In the genomic region with DNA sequence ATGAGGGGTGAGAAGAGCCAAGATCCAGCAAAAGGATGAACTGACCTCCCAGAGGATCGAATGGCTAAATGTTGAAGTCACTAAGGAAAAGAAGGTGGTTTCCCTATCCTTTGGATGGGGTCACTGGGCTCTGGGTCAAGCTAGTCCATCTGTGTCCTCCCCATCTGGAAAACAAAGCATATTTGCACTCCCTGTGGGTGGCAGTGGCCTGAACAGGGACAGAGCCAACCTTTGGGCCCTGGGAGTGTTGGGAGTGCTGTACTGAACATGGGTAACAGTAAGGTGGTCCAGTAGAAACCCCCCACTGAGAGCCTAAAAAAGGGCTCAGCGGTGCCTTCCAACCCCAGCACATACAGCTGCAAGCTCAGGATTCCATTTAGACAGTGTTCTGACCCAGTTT, we compare ENCODE assay signal across 22 mouse cellular contexts. TPM values are rescaled to one million over a fixed set of nuclear protein-coding genes. Genes with fewer than 3 reads are reported as not detected.
DNase-seq lines count a peak whose midpoint lies in the region; ATAC-seq and TF ChIP-seq lines count a peak whose summit lies in the region.
"Had no signal": no experiment of that assay in that cellular context is flagged by ENCODE, and none has a peak within 500 bp of the region (broad histone marks: within the 10 kb centered on the region; RNA-seq: fewer than 3 reads in every experiment).

No protein-coding gene starts in this region.

- H3K4me2 ChIP-seq in liver, postnatal 0 days (ENCODE audit: low read depth, low read length), result no peak overlapping the region
- no peak overlapping the region for H3K4me2 ChIP-seq in liver, embryonic 11.5 days
- H3K4me2 ChIP-seq: embryonic facial prominence, embryonic 12.5 days; embryonic facial prominence, embryonic 15.5 days; heart, embryonic 11.5 days; hindbrain, embryonic 12.5 days; hindbrain, embryonic 15.5 days had no signal

- no peaks in the 10 kb centered on the region for H3K36me3 ChIP-seq in liver, postnatal 0 days (replicated peaks; ENCODE audit: insufficient read depth, low read length)
- H3K36me3 ChIP-seq in liver, embryonic 11.5 days (ENCODE audit: control insufficient read depth, insufficient read depth, low read length), result no peaks in the 10 kb centered on the region
- H3K36me3 ChIP-seq: embryonic facial prominence, embryonic 12.5 days; embryonic facial prominence, embryonic 15.5 days; hindbrain, embryonic 12.5 days; hindbrain, embryonic 15.5 days had no signal

- H3K9ac ChIP-seq in liver, postnatal 0 days (replicated peaks), result no peak overlapping the region
- H3K9ac ChIP-seq in liver, embryonic 11.5 days (ENCODE audit: low read depth, low read length), result no peak overlapping the region
- H3K9ac ChIP-seq: embryonic facial prominence, embryonic 12.5 days; embryonic facial prominence, embryonic 15.5 days; forebrain, postnatal 0 days; hindbrain, embryonic 12.5 days; hindbrain, embryonic 15.5 days had no signal

- no peak for TF ChIP-seq POLR2A in cerebellum, adult 2 months (IDR thresholded peaks at IDR 0.05; ENCODE audit: borderline replicate concordance, insufficient read depth, low read length)

- ATAC-seq in liver, postnatal 0 days, result peak; percentile 80
- no peak for ATAC-seq in liver, embryonic 11.5 days (replicated peaks; ENCODE audit: low FRiP score)
- ATAC-seq: activated CD4-positive, CD25-positive, alpha-beta regulatory T cell, adult 4 months; forebrain, embryonic 14.5 days; forebrain, postnatal 0 days; intestine, postnatal 0 days had no signal

- H3K27me3 ChIP-seq in cerebellum, adult 2 months (ENCODE audit: control insufficient read depth, insufficient read depth, low read length), result no peaks in the 10 kb centered on the region
- peaks cover 14% of the 10 kb centered on the region for H3K27me3 ChIP-seq in liver, postnatal 0 days (ENCODE audit: insufficient read depth, low read length)
- H3K27me3 ChIP-seq in liver, embryonic 11.5 days (replicated peaks; ENCODE audit: control insufficient read depth, insufficient read depth, low read length), result peaks cover 24% of the 10 kb centered on the region
- H3K27me3 ChIP-seq: hindbrain, embryonic 15.5 days had no signal

- peak; percentile 29 for DNase-seq in cerebellum, adult 11 months
- DNase-seq in cerebellum, postnatal 10 days, result no peak
- peak; percentile 38 to 44 for DNase-seq in cerebellum, adult 2 months
- DNase-seq in cerebellum, postnatal 36 days, result no peak
- DNase-seq in liver, postnatal 0 days, result no peak
- DNase-seq in liver, embryonic 11.5 days (ENCODE audit: low spot score), result no peak
- no peak for DNase-seq in adrenal gland, postnatal 14 days
- DNase-seq: adrenal gland, adult 8-10 months; adrenal gland, postnatal 36 days; forebrain, postnatal 0 days; gastrocnemius, adult 2 months; gastrocnemius, postnatal 14 days; heart, adult 11 months had no signal

- no peak overlapping the region for H3K4me3 ChIP-seq in cerebellum, adult 2 months (replicated peaks; ENCODE audit: insufficient read depth, low read depth, low read length)
- H3K4me3 ChIP-seq in liver, postnatal 0 days (ENCODE audit: low read depth, low read length), result no peak overlapping the region
- H3K4me3 ChIP-seq in liver, embryonic 11.5 days (ENCODE audit: low read depth, low read length), result no peak overlapping the region
- H3K4me3 ChIP-seq: embryonic facial prominence, embryonic 12.5 days; embryonic facial prominence, embryonic 15.5 days; gastrocnemius, adult 2 months; hindbrain, embryonic 12.5 days; hindbrain, embryonic 15.5 days had no signal

- H3K4me1 ChIP-seq in cerebellum, adult 2 months (ENCODE audit: control insufficient read depth, insufficient read depth, low read length), result peaks cover 51% of the 10 kb centered on the region
- no peaks in the 10 kb centered on the region; the same call in 1 of the 2 replicates for H3K4me1 ChIP-seq in liver, postnatal 0 days (ENCODE audit: insufficient read depth)
- no peaks in the 10 kb centered on the region; the same call in 1 of the 2 replicates for H3K4me1 ChIP-seq in liver, embryonic 11.5 days (replicated peaks; ENCODE audit: control insufficient read depth, insufficient read depth, low read length)
- H3K4me1 ChIP-seq: embryonic facial prominence, embryonic 12.5 days had no signal

- H3K27ac ChIP-seq in cerebellum, adult 2 months (ENCODE audit: insufficient read depth, low read length), result peak overlapping the region; percentile 95
- H3K27ac ChIP-seq in liver, postnatal 0 days (ENCODE audit: low read depth), result no peak overlapping the region
- no peak overlapping the region for H3K27ac ChIP-seq in liver, embryonic 11.5 days (ENCODE audit: low read depth, low read length)
- H3K27ac ChIP-seq: embryonic facial prominence, embryonic 12.5 days; embryonic facial prominence, embryonic 15.5 days; gastrocnemius, adult 2 months; hindbrain, embryonic 12.5 days; hindbrain, embryonic 15.5 days had no signal

- WGBS in cerebellum, adult 2 months, result 41% methylated on average over 2 of the region's 2 CpGs
- 63% methylated on average over 2 of the region's 2 CpGs for WGBS in liver, postnatal 0 days (ENCODE audit: insufficient replicate concordance)
- WGBS in liver, embryonic 11.5 days, result 60% methylated on average over 2 of the region's 2 CpGs

- no peaks in the 10 kb centered on the region for H3K9me3 ChIP-seq in liver, postnatal 0 days (ENCODE audit: low read length)
- no peaks in the 10 kb centered on the region for H3K9me3 ChIP-seq in liver, embryonic 11.5 days (ENCODE audit: control insufficient read depth, low read length)
- H3K9me3 ChIP-seq: embryonic facial prominence, embryonic 12.5 days; embryonic facial prominence, embryonic 15.5 days; hindbrain, embryonic 12.5 days; hindbrain, embryonic 15.5 days had no signal

- TF ChIP-seq CTCF in cerebellum, adult 2 months (IDR thresholded peaks at IDR 0.05; ENCODE audit: borderline replicate concordance, insufficient read depth, low read depth, low read length), result no peak
- no peak for TF ChIP-seq CTCF in liver, postnatal 0 days (IDR thresholded peaks at IDR 0.05; ENCODE audit: low read depth)

- TF ChIP-seq EP300 in liver, postnatal 0 days (IDR thresholded peaks at IDR 0.05; ENCODE audit: low read depth), result no peak

RNA-seq across cellular contexts. Expression of gene Rtn4r, which starts 4.7 kb away (rescaled TPM):
- 82.9 and 97.4 TPM in 2 replicates for polyA plus RNA-seq in cerebellum, adult 2 months (2012; rRNA removed)
- polyA plus RNA-seq in liver, postnatal 0 days (2015; fragmentation: Nextera tagmentation; extraction: Ambion mirVana), result 0.15 and 0.21 TPM in 2 replicates
- polyA plus RNA-seq in liver, embryonic 11.5 days (2014; fragmentation: Nextera tagmentation; extraction: Ambion mirVana), result 0.96 and 1.1 TPM in 2 replicates
- 0.33 and 0.86 TPM in 2 replicates for total RNA-seq in adrenal gland, postnatal 14 days (2021)
- total RNA-seq: gastrocnemius, adult 2 months; hematopoietic stem cell, adult 5-6 weeks had no signal
- polyA plus RNA-seq: activated CD4-positive, CD25-positive, alpha-beta regulatory T cell, adult 4 months had no signal

RNA-seq across cellular contexts. Expression of gene Prodh, which starts 32.7 kb away (rescaled TPM):
- 45.1 and 55.8 TPM in 2 replicates for polyA plus RNA-seq in cerebellum, adult 2 months (2012; rRNA removed)
- polyA plus RNA-seq in liver, postnatal 0 days (2015; fragmentation: Nextera tagmentation; extraction: Ambion mirVana), result 2.9 and 3.0 TPM in 2 replicates
- polyA plus RNA-seq in liver, embryonic 11.5 days (2014; fragmentation: Nextera tagmentation; extraction: Ambion mirVana), result 16.5 and 19.1 TPM in 2 replicates
- 37.6 and 37.9 TPM in 2 replicates for total RNA-seq in adrenal gland, postnatal 14 days (2021)

Comparison
In these comparisons a context has a peak if more than half of its experiments do, and no peak if none do; other contexts are left out.
1. DNase-seq: peak in cerebellum, adult 11 months (single experiment) and cerebellum, adult 2 months (2 of 2); none in cerebellum, postnatal 10 days (0 of 2), cerebellum, postnatal 36 days (0 of 2), liver, postnatal 0 days (single experiment), liver, embryonic 11.5 days (single experiment) and adrenal gland, postnatal 14 days (single experiment).
2. RNA of gene Rtn4r, which starts 4.7 kb away (polyA plus RNA-seq): 82.9 to 97.4 TPM in cerebellum, adult 2 months; 0.96 to 1.1 TPM in liver, embryonic 11.5 days and 0.15 to 0.21 TPM in liver, postnatal 0 days; every median in the first group is over 10 times any median in the second.